Comparison of ENCODE assay signal across 14 mouse cellular contexts in the genomic region with DNA sequence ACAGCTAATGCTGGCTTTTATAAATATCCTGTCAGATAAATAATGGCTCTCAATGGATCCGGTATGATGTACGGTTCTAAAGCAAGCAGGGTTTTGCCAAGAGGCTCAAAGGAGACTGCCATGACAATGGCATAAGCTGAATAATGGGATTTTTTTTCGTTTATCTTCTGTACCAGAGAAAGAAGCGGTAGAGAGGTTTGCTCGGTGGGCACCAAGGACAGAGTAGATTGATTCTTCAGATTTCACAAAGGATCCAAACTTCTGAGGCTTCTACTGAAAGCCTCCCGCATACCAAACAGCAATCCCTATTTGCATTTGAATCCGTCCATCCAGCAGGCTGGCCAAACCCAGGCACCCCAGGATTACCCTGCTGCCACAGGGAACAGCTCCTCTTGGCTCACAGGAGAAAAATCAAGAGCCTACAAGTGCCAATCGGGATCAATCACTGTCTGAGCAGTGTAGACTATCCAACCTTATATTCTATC.
DNase-seq lines count a peak whose midpoint lies in the region; ATAC-seq lines count a peak whose summit lies in the region.
"Had no signal": no experiment of that assay in that cellular context is flagged by ENCODE, and none has a peak within 500 bp of the region (broad histone marks: within the 10 kb centered on the region; RNA-seq: fewer than 3 reads in every experiment).

No protein-coding gene starts in this region.

- no peak overlapping the region for H3K4me3 ChIP-seq in hindbrain, embryonic 12.5 days
- H3K4me3 ChIP-seq in midbrain, embryonic 16.5 days (ENCODE audit: low read depth, low read length) = no peak overlapping the region

- no peak overlapping the region for H3K9ac ChIP-seq in hindbrain, embryonic 12.5 days
- no peak overlapping the region for H3K9ac ChIP-seq in midbrain, embryonic 16.5 days (ENCODE audit: low read depth, low read length)

- DNase-seq in frontal cortex, postnatal 25 days (ENCODE audit: low spot score in 2 of 2) = no peak
- peak; percentile 44 for DNase-seq in embryo, embryonic 10.5 days (ENCODE audit: low spot score)
- no peak for DNase-seq in lung, postnatal 25 days (ENCODE audit: low spot score)
- no peak for DNase-seq in ovary, postnatal 36 days (ENCODE audit: low spot score)
- DNase-seq in frontal cortex, postnatal 14 days (ENCODE audit: low spot score in 2 of 2) = no peak
- DNase-seq: adrenal gland, postnatal 25 days; gastrocnemius, postnatal 14 days; heart, postnatal 10 days; kidney, adult 8-10 months; layer of hippocampus, postnatal 36 days; lung, postnatal 14 days had no signal

- 9% methylated on average over 8 of the region's 8 CpGs for WGBS in hindbrain, embryonic 12.5 days
- WGBS in midbrain, embryonic 16.5 days = 4% methylated on average over 8 of the region's 8 CpGs

- peak; percentile 67 for ATAC-seq in frontal cortex, adult (ENCODE audit: low TSS enrichment)
- peak; percentile 58 for ATAC-seq in hindbrain, embryonic 12.5 days (ENCODE audit: low FRiP score)
- ATAC-seq in midbrain, embryonic 16.5 days = peak; percentile 65

- peaks cover 16% of the 10 kb centered on the region for H3K4me1 ChIP-seq in hindbrain, embryonic 12.5 days
- H3K4me1 ChIP-seq in midbrain, embryonic 16.5 days (ENCODE audit: control insufficient read depth, insufficient read depth, low read length) = peaks cover 8% of the 10 kb centered on the region

- H3K9me3 ChIP-seq in hindbrain, embryonic 12.5 days (replicated peaks) = no peaks in the 10 kb centered on the region
- no peaks in the 10 kb centered on the region; the same call in 1 of the 2 replicates for H3K9me3 ChIP-seq in midbrain, embryonic 16.5 days (replicated peaks; ENCODE audit: control insufficient read depth, low read length, poor library complexity, severe bottlenecking)

- no peaks in the 10 kb centered on the region for H3K36me3 ChIP-seq in hindbrain, embryonic 12.5 days
- H3K36me3 ChIP-seq in midbrain, embryonic 16.5 days (ENCODE audit: control insufficient read depth, insufficient read depth, low read length) = no peaks in the 10 kb centered on the region

- peak overlapping the region; percentile 53 for H3K27ac ChIP-seq in hindbrain, embryonic 12.5 days
- peak overlapping the region; percentile 72 for H3K27ac ChIP-seq in midbrain, embryonic 16.5 days (ENCODE audit: low read length)

- H3K27me3 ChIP-seq in hindbrain, embryonic 12.5 days = 0 out of 2 replicates have a peak, but pooled peaks cover 2% of the 10 kb centered on the region
- no peaks in the 10 kb centered on the region for H3K27me3 ChIP-seq in midbrain, embryonic 16.5 days (ENCODE audit: control insufficient read depth, insufficient read depth, low read depth, low read length)

- peak overlapping the region; percentile 8; the same call in 1 of the 2 replicates for H3K4me2 ChIP-seq in hindbrain, embryonic 12.5 days (replicated peaks)
- no peak overlapping the region for H3K4me2 ChIP-seq in midbrain, embryonic 16.5 days (ENCODE audit: low read length)
